Mouse (Mus musculus): ENCODE results near the gene Ilk. TPM values are rescaled to one million over a fixed set of nuclear protein-coding genes. Genes with fewer than 3 reads are reported as not detected.

Gene Ilk
- polyA plus RNA-seq, 1 experiment from 2014 or later = 401 TPM

GRCm38 (mm10) chr7:105786506-105787284, 50.3 kb downstream of the Ilk start:
- peaks cover 7% of the 10 kb centered on the region; the same call in 1 of the 2 replicates for H3K27me3 ChIP-seq (ENCODE audit: control insufficient read depth, insufficient read depth, low read length)
- WGBS = 7% methylated on average over 20 of the region's 20 CpGs
- ATAC-seq (ENCODE audit: insufficient number of reproducible peaks, insufficient read depth, low FRiP score, low read depth) = 0 out of 2 replicates have a peak, but pooled peaks have one; percentile 29

GRCm38 (mm10) chr7:105787285-105788140, 51.1 kb downstream of the Ilk start, which contains the start of gene Dchs1:
Gene Dchs1, minus strand, starts transcription at chr7:105787654.
- peaks cover 7% of the 10 kb centered on the region; the same call in 1 of the 2 replicates for H3K27me3 ChIP-seq (ENCODE audit: control insufficient read depth, insufficient read depth, low read length)
- peak within 1 kb of the TSS; percentile 74 to 79 for H3K27ac ChIP-seq (replicated peaks in 1 of 2; ENCODE audit: control insufficient read depth in 1 of 2, insufficient read depth in 1 of 2, low read depth in 2 of 2, low read length in 2 of 2)
- peak within 1 kb of the TSS; percentile 89 for H3K9ac ChIP-seq (ENCODE audit: low read length)
- H3K4me2 ChIP-seq (ENCODE audit: low read length) = peak within 1 kb of the TSS; percentile 72
- H3K36me3 ChIP-seq (ENCODE audit: control insufficient read depth, insufficient read depth, low read length) = 0 out of 2 replicates have a peak, but pooled peaks cover 3% of the 10 kb centered on the region
- H3K4me1 ChIP-seq (ENCODE audit: control insufficient read depth in 2 of 2, insufficient read depth in 2 of 2, low read length in 2 of 2) = 0 out of 4 replicates have a peak, but pooled peaks cover 0 to 4% of the 10 kb centered on the region in 2 experiments
- 0% methylated on average over 58 of the region's 97 CpGs for WGBS
- H3K4me3 ChIP-seq (ENCODE audit: control insufficient read depth in 1 of 2, insufficient read depth in 1 of 2, low read depth in 1 of 2, low read length in 2 of 2) = peak within 1 kb of the TSS; percentile 73 to 76
- ATAC-seq (ENCODE audit: insufficient number of reproducible peaks, insufficient read depth, low FRiP score, low read depth) = peak; percentile 29
- H3K9me3 ChIP-seq (ENCODE audit: control insufficient read depth, low read length) = no peaks in the 10 kb centered on the region

More at GRCm38 (mm10) chr7:105786506-105787284, 50.3 kb downstream of the Ilk start:
- 0 out of 2 replicates have a peak, but pooled peaks cover 8% of the 10 kb centered on the region for H3K36me3 ChIP-seq (ENCODE audit: control insufficient read depth, insufficient read depth, low read length)
- H3K4me1 ChIP-seq (ENCODE audit: control insufficient read depth in 2 of 2, insufficient read depth in 2 of 2, low read length in 2 of 2) = 0 out of 4 replicates have a peak, but pooled peaks cover 0 to 4% of the 10 kb centered on the region in 2 experiments
- peak overlapping the region; percentile 89 for H3K9ac ChIP-seq (ENCODE audit: low read length)
- H3K9me3 ChIP-seq (ENCODE audit: control insufficient read depth, low read length) = no peaks in the 10 kb centered on the region
- H3K27ac ChIP-seq (replicated peaks in 1 of 2; ENCODE audit: control insufficient read depth in 1 of 2, insufficient read depth in 1 of 2, low read depth in 2 of 2, low read length in 2 of 2) = peak overlapping the region; percentile 40 to 74
- peak overlapping the region; percentile 73 to 76 for H3K4me3 ChIP-seq (ENCODE audit: control insufficient read depth in 1 of 2, insufficient read depth in 1 of 2, low read depth in 1 of 2, low read length in 2 of 2)
- peak overlapping the region; percentile 72 for H3K4me2 ChIP-seq (ENCODE audit: low read length)

GRCm38 (mm10) chr7:105791147-105791546, 54.8 kb downstream of the Ilk start:
- 77% methylated on average over 1 of the region's 1 CpGs for WGBS
- no peak overlapping the region for H3K4me2 ChIP-seq (ENCODE audit: low read length)
- no peaks in the 10 kb centered on the region for H3K9me3 ChIP-seq (ENCODE audit: control insufficient read depth, low read length)
- H3K9ac ChIP-seq (ENCODE audit: low read length) = no peak overlapping the region
- 0 out of 4 replicates have a peak, but pooled peaks cover 0 to 4% of the 10 kb centered on the region in 2 experiments for H3K4me1 ChIP-seq (ENCODE audit: control insufficient read depth in 2 of 2, insufficient read depth in 2 of 2, low read length in 2 of 2)
- H3K4me3 ChIP-seq (ENCODE audit: control insufficient read depth in 1 of 2, insufficient read depth in 1 of 2, low read depth in 1 of 2, low read length in 2 of 2) = no peak overlapping the region
- H3K27me3 ChIP-seq (ENCODE audit: control insufficient read depth, insufficient read depth, low read length) = peaks cover 7% of the 10 kb centered on the region; the same call in 1 of the 2 replicates
- no peak overlapping the region for H3K27ac ChIP-seq (replicated peaks in 1 of 2; ENCODE audit: control insufficient read depth in 1 of 2, insufficient read depth in 1 of 2, low read depth in 2 of 2, low read length in 2 of 2)
- H3K36me3 ChIP-seq (ENCODE audit: control insufficient read depth, insufficient read depth, low read length) = no peaks in the 10 kb centered on the region
- ATAC-seq (ENCODE audit: insufficient number of reproducible peaks, insufficient read depth, low FRiP score, low read depth) = no peak

Other genes with a start within 250 kb of the Ilk start
- gene Smpd1, start 182.2 kb upstream of the Ilk start, polyA plus RNA-seq (2014; fragmentation: Nextera tagmentation; extraction: Ambion mirVana) = 60.1 and 64.2 TPM in 2 replicates
- 37.3 and 39.6 TPM in 2 replicates for gene Apbb1, start 154.9 kb upstream of the Ilk start, polyA plus RNA-seq (2014; fragmentation: Nextera tagmentation; extraction: Ambion mirVana)
- gene Hpx, start 136.5 kb upstream of the Ilk start, polyA plus RNA-seq (2014; fragmentation: Nextera tagmentation; extraction: Ambion mirVana) = 0.26 TPM in 1 of 2 replicates, not detected in the other
- gene Trim3, start 103.0 kb upstream of the Ilk start, polyA plus RNA-seq (2014; fragmentation: Nextera tagmentation; extraction: Ambion mirVana) = 22.4 and 26.3 TPM in 2 replicates
- 169 and 182 TPM in 2 replicates for gene Timm10b, start 96.5 kb upstream of the Ilk start, polyA plus RNA-seq (2014; fragmentation: Nextera tagmentation; extraction: Ambion mirVana)
- gene Arfip2, start 96.2 kb upstream of the Ilk start, polyA plus RNA-seq (2014; fragmentation: Nextera tagmentation; extraction: Ambion mirVana) = 49.5 and 51.2 TPM in 2 replicates
- 44.9 and 50.4 TPM in 2 replicates for gene Gm45799, start 96.0 kb upstream of the Ilk start, polyA plus RNA-seq (2014; fragmentation: Nextera tagmentation; extraction: Ambion mirVana)
- 0.51 and 0.70 TPM in 2 replicates for gene Dnhd1, start 85.8 kb upstream of the Ilk start, polyA plus RNA-seq (2014; fragmentation: Nextera tagmentation; extraction: Ambion mirVana)
- 19.6 and 22.4 TPM in 2 replicates for gene Rrp8, start 793 bp downstream of the Ilk start, polyA plus RNA-seq (2014; fragmentation: Nextera tagmentation; extraction: Ambion mirVana)
- gene Taf10, start 7.8 kb downstream of the Ilk start, polyA plus RNA-seq (2014; fragmentation: Nextera tagmentation; extraction: Ambion mirVana) = 135 and 159 TPM in 2 replicates
- 89.2 and 104 TPM in 2 replicates for gene Tpp1, start 15.6 kb downstream of the Ilk start, polyA plus RNA-seq (2014; fragmentation: Nextera tagmentation; extraction: Ambion mirVana)
- 7.7 and 8.3 TPM in 2 replicates for gene Dchs1, start 51.1 kb downstream of the Ilk start, polyA plus RNA-seq (2014; fragmentation: Nextera tagmentation; extraction: Ambion mirVana)
- 206 and 233 TPM in 2 replicates for gene Mrpl17, start 74.5 kb downstream of the Ilk start, polyA plus RNA-seq (2014; fragmentation: Nextera tagmentation; extraction: Ambion mirVana)
- gene Gm4070, start 217.4 kb downstream of the Ilk start, polyA plus RNA-seq (2014; fragmentation: Nextera tagmentation; extraction: Ambion mirVana) = 1.1 and 1.2 TPM in 2 replicates